ENCODE assay signal across 13 mouse cellular contexts in the genomic region with DNA sequence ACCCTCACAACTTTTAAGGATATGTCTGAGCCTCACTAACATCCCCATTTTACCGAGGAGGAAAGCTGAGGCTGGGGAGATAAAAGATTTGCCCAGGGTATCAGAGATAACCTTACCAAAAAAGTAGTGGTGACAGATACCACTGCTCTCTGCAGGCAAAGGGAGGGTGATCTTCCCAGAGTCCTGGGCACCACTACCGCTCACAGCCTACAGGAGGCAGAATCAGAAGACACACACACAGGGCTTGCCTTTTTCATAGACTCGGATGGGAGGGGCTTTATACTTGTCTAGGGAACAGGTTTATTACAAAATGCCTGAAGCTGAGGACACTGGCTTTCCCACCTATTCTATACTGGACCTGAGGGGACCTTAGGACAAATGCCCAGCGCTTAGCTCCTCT. TPM values are rescaled to one million over a fixed set of nuclear protein-coding genes. Genes with fewer than 3 reads are reported as not detected.
DNase-seq lines count a peak whose midpoint lies in the region; ATAC-seq and TF ChIP-seq lines count a peak whose summit lies in the region.
"Had no signal": no experiment of that assay in that cellular context is flagged by ENCODE, and none has a peak within 500 bp of the region (broad histone marks: within the 10 kb centered on the region; RNA-seq: fewer than 3 reads in every experiment).

No protein-coding gene starts in this region.

- 69% methylated on average over 4 of the region's 4 CpGs for WGBS in hindbrain, embryonic 10.5 days
- 79% methylated on average over 4 of the region's 4 CpGs for WGBS in hindbrain, embryonic 14.5 days
- 76% methylated on average over 4 of the region's 4 CpGs for WGBS in lung, adult 2 months
- 74% methylated on average over 4 of the region's 4 CpGs for WGBS in intestine, embryonic 15.5 days

- no peak for ATAC-seq in hindbrain, embryonic 14.5 days (ENCODE audit: low FRiP score)
- no peak for ATAC-seq in intestine, embryonic 15.5 days
- ATAC-seq: activated CD4-positive, CD25-positive, alpha-beta regulatory T cell, adult 4 months had no signal

- no peaks in the 10 kb centered on the region for H3K9me3 ChIP-seq in hindbrain, embryonic 10.5 days
- no peaks in the 10 kb centered on the region for H3K9me3 ChIP-seq in hindbrain, embryonic 14.5 days (ENCODE audit: control insufficient read depth, low read length)
- H3K9me3 ChIP-seq in intestine, embryonic 15.5 days: no peaks in the 10 kb centered on the region
- H3K9me3 ChIP-seq: liver, embryonic 13.5 days had no signal

- no peak overlapping the region for H3K4me2 ChIP-seq in hindbrain, embryonic 14.5 days (replicated peaks)
- H3K4me2 ChIP-seq in intestine, embryonic 15.5 days (replicated peaks): no peak overlapping the region
- H3K4me2 ChIP-seq: liver, embryonic 13.5 days had no signal

- H3K27me3 ChIP-seq in hindbrain, embryonic 10.5 days (ENCODE audit: insufficient read depth, poor library complexity, severe bottlenecking): no peaks in the 10 kb centered on the region
- H3K27me3 ChIP-seq in hindbrain, embryonic 14.5 days (ENCODE audit: control insufficient read depth, insufficient read depth, low read length): no peaks in the 10 kb centered on the region
- no peaks in the 10 kb centered on the region for H3K27me3 ChIP-seq in splenic B cell, adult 2 months (ENCODE audit: control insufficient read depth, insufficient read depth, low read length, poor library complexity, severe bottlenecking)
- no peaks in the 10 kb centered on the region for H3K27me3 ChIP-seq in intestine, embryonic 15.5 days (replicated peaks)
- H3K27me3 ChIP-seq: liver, embryonic 13.5 days had no signal

- H3K27ac ChIP-seq in hindbrain, embryonic 10.5 days: peak overlapping the region; percentile 66; the same call in 1 of the 2 replicates
- no peak overlapping the region for H3K27ac ChIP-seq in hindbrain, embryonic 14.5 days
- H3K27ac ChIP-seq in intestine, embryonic 15.5 days: no peak overlapping the region
- H3K27ac ChIP-seq: liver, embryonic 13.5 days had no signal

- H3K9ac ChIP-seq in hindbrain, embryonic 14.5 days: no peak overlapping the region
- H3K9ac ChIP-seq in intestine, embryonic 15.5 days: no peak overlapping the region
- H3K9ac ChIP-seq: liver, embryonic 13.5 days had no signal

- TF ChIP-seq POLR2A in lung, adult 2 months (IDR thresholded peaks at IDR 0.05; ENCODE audit: borderline replicate concordance, extremely low read depth, low read depth, low read length): no peak

- H3K4me1 ChIP-seq in hindbrain, embryonic 10.5 days (replicated peaks): peaks cover 61% of the 10 kb centered on the region
- peaks cover 14% of the 10 kb centered on the region; the same call in 1 of the 2 replicates for H3K4me1 ChIP-seq in hindbrain, embryonic 14.5 days (replicated peaks; ENCODE audit: control insufficient read depth, insufficient read depth, low read length)
- H3K4me1 ChIP-seq in lung, adult 2 months (ENCODE audit: control insufficient read depth, insufficient read depth, low read length): peaks cover 13% of the 10 kb centered on the region
- H3K4me1 ChIP-seq in intestine, embryonic 15.5 days (replicated peaks): peaks cover 52% of the 10 kb centered on the region

- no peak overlapping the region for H3K4me3 ChIP-seq in hindbrain, embryonic 10.5 days
- H3K4me3 ChIP-seq in hindbrain, embryonic 14.5 days (replicated peaks; ENCODE audit: low read length): no peak overlapping the region
- no peak overlapping the region for H3K4me3 ChIP-seq in lung, adult 2 months (replicated peaks; ENCODE audit: extremely low read depth, low read depth, low read length)
- no peak overlapping the region for H3K4me3 ChIP-seq in intestine, embryonic 15.5 days (replicated peaks)
- H3K4me3 ChIP-seq: liver, embryonic 13.5 days had no signal

- DNase-seq in hindbrain, embryonic 10.5 days (ENCODE audit: low spot score): no peak
- no peak for DNase-seq in hindbrain, embryonic 14.5 days (ENCODE audit: low spot score)
- no peak for DNase-seq in lung, adult 2 months
- no peak for DNase-seq in lung, postnatal 36 days
- DNase-seq in ZHBTc4 (ENCODE audit: low read depth, low spot score): peak; percentile 49
- peak; percentile 45 for DNase-seq in splenic B cell, adult 2 months (ENCODE audit: low read depth, low spot score)
- no peak for DNase-seq in urinary bladder, postnatal 14 days (ENCODE audit: low spot score)
- DNase-seq: cerebellum, adult 9-10 months; kidney, postnatal 10 days; liver, embryonic 13.5 days; thymus, postnatal 36 days had no signal

- TF ChIP-seq CTCF in lung, adult 2 months (IDR thresholded peaks at IDR 0.05; ENCODE audit: insufficient read depth, low read length): 0 out of 2 replicates have a peak, but pooled peaks have one; percentile 13

- no peaks in the 10 kb centered on the region for H3K36me3 ChIP-seq in hindbrain, embryonic 10.5 days
- H3K36me3 ChIP-seq in hindbrain, embryonic 14.5 days (replicated peaks; ENCODE audit: control insufficient read depth, insufficient read depth): no peaks in the 10 kb centered on the region
- H3K36me3 ChIP-seq in splenic B cell, adult 2 months (ENCODE audit: control insufficient read depth, insufficient read depth, low read length, poor library complexity, severe bottlenecking): no peaks in the 10 kb centered on the region
- H3K36me3 ChIP-seq in intestine, embryonic 15.5 days: no peaks in the 10 kb centered on the region
- H3K36me3 ChIP-seq: liver, embryonic 13.5 days had no signal

RNA-seq across cellular contexts. Expression of a gene that starts 43.9 kb away (rescaled TPM):
- polyA plus RNA-seq in hindbrain, embryonic 10.5 days (2016; fragmentation: Nextera tagmentation; extraction: Ambion mirVana): 2.7 and 5.2 TPM in 2 replicates
- polyA plus RNA-seq in hindbrain, embryonic 14.5 days (2014; fragmentation: Nextera tagmentation; extraction: Ambion mirVana): 7.7 and 9.9 TPM in 2 replicates
- 20.7 and 21.9 TPM in 2 replicates for polyA plus RNA-seq in lung, adult 2 months (2012; rRNA removed)
- polyA plus RNA-seq in intestine, embryonic 15.5 days (2015; fragmentation: Nextera tagmentation; extraction: Ambion mirVana): 3.5 and 4.4 TPM in 2 replicates

Comparison
In these comparisons a context has a peak if more than half of its experiments do, and no peak if none do; other contexts are left out.
1. DNase-seq: peak in ZHBTc4 (single experiment) and splenic B cell, adult 2 months (single experiment); none in hindbrain, embryonic 10.5 days (single experiment), hindbrain, embryonic 14.5 days (single experiment), lung, adult 2 months (single experiment), lung, postnatal 36 days (single experiment) and urinary bladder, postnatal 14 days (single experiment).